Mouse (Mus musculus): Measurements from ENCODE around the gene Fam98b.

DNA sequence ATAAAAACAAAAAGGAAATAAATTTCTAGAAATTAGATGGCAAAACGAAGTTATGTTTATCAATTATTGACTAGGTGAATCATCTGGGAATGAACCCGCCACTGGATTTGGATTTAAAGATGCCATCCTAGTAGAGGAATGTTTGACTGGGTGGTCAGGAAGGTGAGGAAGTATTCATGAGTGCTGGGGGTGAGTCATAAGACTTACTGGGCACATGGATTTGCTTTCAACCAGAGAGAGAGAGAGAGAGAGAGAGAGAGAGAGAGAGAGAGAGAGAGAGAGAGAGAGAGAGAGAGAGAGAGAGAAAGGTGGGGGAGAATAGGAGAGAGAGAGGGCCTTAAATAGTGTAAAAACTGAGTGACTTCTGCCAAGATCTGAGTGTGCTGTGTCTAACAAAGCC lies 5.9 kb downstream of the Fam98b start:
- TF ChIP-seq USF1 (IDR thresholded peaks at IDR 0.05; ENCODE audit: low read depth) (no peak), CEBPB (IDR thresholded peaks at IDR 0.05; ENCODE audit: low read depth) (no peak), CTCF (IDR thresholded peaks at IDR 0.05; ENCODE audit: control insufficient read depth, insufficient read depth, insufficient read length) (no peak), FOSL1 (IDR thresholded peaks at IDR 0.05; ENCODE audit: insufficient read depth, low read length, poor library complexity, severe bottlenecking) (no peak), MAX (IDR thresholded peaks at IDR 0.05) (no peak)

Measured in C2C12 (cell line).